ENCODE assay signal across 18 mouse cellular contexts in the genomic region with DNA sequence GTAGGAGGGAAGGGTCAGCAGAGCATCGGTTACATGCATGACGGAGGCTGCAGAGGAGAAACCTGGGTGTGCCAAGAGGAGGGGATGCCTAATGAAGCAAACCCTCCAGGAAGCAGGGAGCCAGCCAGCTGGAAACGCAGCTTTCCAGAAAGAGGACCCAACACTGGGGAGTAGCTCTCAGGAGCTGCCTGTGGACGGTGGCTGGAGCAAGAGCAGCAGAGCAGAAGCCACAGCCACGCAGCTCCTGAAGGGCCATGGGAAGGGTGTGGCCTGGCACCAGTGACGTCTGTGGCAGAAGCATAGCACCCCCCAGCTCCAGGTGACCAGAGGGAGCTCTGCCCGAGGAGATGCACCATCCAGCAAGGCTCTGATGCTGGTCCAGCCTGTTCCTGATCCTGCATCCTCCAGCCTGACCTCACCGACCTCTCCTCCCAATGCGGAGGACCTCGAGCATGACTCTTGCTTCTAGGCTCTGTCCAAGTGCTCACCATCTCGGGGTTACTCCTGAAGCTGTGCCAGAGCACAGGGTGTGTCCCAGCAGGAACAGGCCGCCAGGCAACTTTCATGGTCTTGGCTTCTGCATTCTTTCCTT. TPM values are rescaled to one million over a fixed set of nuclear protein-coding genes. Genes with fewer than 3 reads are reported as not detected.
DNase-seq lines count a peak whose midpoint lies in the region; ATAC-seq and TF ChIP-seq lines count a peak whose summit lies in the region.
"Had no signal": no experiment of that assay in that cellular context is flagged by ENCODE, and none has a peak within 500 bp of the region (broad histone marks: within the 10 kb centered on the region; RNA-seq: fewer than 3 reads in every experiment).

No protein-coding gene starts in this region.

- WGBS in kidney, postnatal 0 days: 39% methylated on average over 12 of the region's 12 CpGs
- 94% methylated on average over 12 of the region's 12 CpGs for WGBS in limb, embryonic 10.5 days

- H3K9me3 ChIP-seq in kidney, postnatal 0 days (replicated peaks; ENCODE audit: low read length): no peaks in the 10 kb centered on the region
- H3K9me3 ChIP-seq in limb, embryonic 10.5 days (replicated peaks): no peaks in the 10 kb centered on the region
- H3K9me3 ChIP-seq: forebrain, embryonic 15.5 days; heart, embryonic 15.5 days; lung, embryonic 15.5 days had no signal

- 0 out of 2 replicates have a peak, but pooled peaks cover under 1% of the 10 kb centered on the region for H3K4me1 ChIP-seq in kidney, postnatal 0 days (replicated peaks; ENCODE audit: insufficient read depth, low read length)
- peaks cover 6% of the 10 kb centered on the region; the same call in 1 of the 2 replicates for H3K4me1 ChIP-seq in limb, embryonic 10.5 days

- H3K4me3 ChIP-seq in kidney, postnatal 0 days (replicated peaks; ENCODE audit: low read depth, low read length): no peak overlapping the region
- no peak overlapping the region for H3K4me3 ChIP-seq in limb, embryonic 10.5 days
- H3K4me3 ChIP-seq: forebrain, embryonic 15.5 days; heart, embryonic 15.5 days; lung, embryonic 15.5 days; myocyte had no signal

- H3K9ac ChIP-seq in kidney, postnatal 0 days (ENCODE audit: low read depth, low read length): no peak overlapping the region
- H3K9ac ChIP-seq: forebrain, embryonic 15.5 days; heart, embryonic 15.5 days; lung, embryonic 15.5 days had no signal

- peak; percentile 59 to 64 for DNase-seq in cerebellum, adult 18-20 months
- peak; percentile 77 for DNase-seq in kidney, postnatal 0 days (ENCODE audit: low spot score)
- no peak for DNase-seq in kidney, postnatal 14 days
- DNase-seq in cerebellum, adult 8-10 months: peak; percentile 53
- peak; percentile 39 for DNase-seq in gastrocnemius, postnatal 25 days
- no peak for DNase-seq in limb, embryonic 10.5 days (ENCODE audit: low spot score)
- no peak for DNase-seq in layer of hippocampus, postnatal 25 days (ENCODE audit: extremely low spot score in 1 of 2, low spot score in 1 of 2)
- DNase-seq: adrenal gland, postnatal 36 days; liver; retina, postnatal 1 day; thymus, postnatal 4 days had no signal

- H3K27ac ChIP-seq in kidney, postnatal 0 days: no peak overlapping the region
- H3K27ac ChIP-seq in limb, embryonic 10.5 days: no peak overlapping the region
- H3K27ac ChIP-seq: forebrain, embryonic 15.5 days; heart, embryonic 15.5 days; lung, embryonic 15.5 days had no signal

- H3K36me3 ChIP-seq in kidney, postnatal 0 days (ENCODE audit: insufficient read depth, low read length): peaks cover 5% of the 10 kb centered on the region; the same call in 1 of the 2 replicates
- peaks cover 62% of the 10 kb centered on the region for H3K36me3 ChIP-seq in limb, embryonic 10.5 days

- no peak overlapping the region for H3K4me2 ChIP-seq in kidney, postnatal 0 days (ENCODE audit: low read length)
- H3K4me2 ChIP-seq: forebrain, embryonic 15.5 days; heart, embryonic 15.5 days; lung, embryonic 15.5 days had no signal

- TF ChIP-seq CTCF in kidney, postnatal 0 days (IDR thresholded peaks at IDR 0.05; ENCODE audit: low read depth): no peak

- no peak for ATAC-seq in cerebellum, adult (ENCODE audit: insufficient number of reproducible peaks, low FRiP score, low TSS enrichment)
- ATAC-seq in kidney, postnatal 0 days (replicated peaks; ENCODE audit: low FRiP score, low read depth): peak; percentile 48
- ATAC-seq: forebrain, embryonic 15.5 days; intestine, embryonic 16.5 days had no signal

- H3K27me3 ChIP-seq in kidney, postnatal 0 days (ENCODE audit: insufficient read depth, low read length): no peaks in the 10 kb centered on the region
- H3K27me3 ChIP-seq in limb, embryonic 10.5 days (ENCODE audit: low read depth, poor library complexity, severe bottlenecking): no peaks in the 10 kb centered on the region
- H3K27me3 ChIP-seq: CH12.LX; forebrain, embryonic 15.5 days; heart, embryonic 15.5 days; lung, embryonic 15.5 days had no signal

RNA-seq across cellular contexts. Expression of a gene that starts 19.3 kb away (rescaled TPM):
- polyA plus RNA-seq in kidney, postnatal 0 days (2015; fragmentation: Nextera tagmentation; extraction: Ambion mirVana): 31.7 and 32.4 TPM in 2 replicates
- 10 to 100 TPM; 15.4 to 16.0 TPM for total RNA-seq in gastrocnemius, postnatal 25 days (2021)
- polyA plus RNA-seq in limb, embryonic 10.5 days (2016; fragmentation: Nextera tagmentation; extraction: Ambion mirVana): 28.7 and 41.0 TPM in 2 replicates
- total RNA-seq in layer of hippocampus, postnatal 25 days (2021): 10 to 100 TPM; 65.5 to 76.2 TPM

Comparison
In these comparisons a context has a peak if more than half of its experiments do, and no peak if none do; other contexts are left out.
1. DNase-seq: peak in cerebellum, adult 18-20 months (2 of 2), kidney, postnatal 0 days (single experiment), cerebellum, adult 8-10 months (single experiment) and gastrocnemius, postnatal 25 days (single experiment); none in kidney, postnatal 14 days (single experiment), limb, embryonic 10.5 days (single experiment) and layer of hippocampus, postnatal 25 days (0 of 2).